Mouse (Mus musculus) embryo, embryonic 9.5 days (tissue): ENCODE data around the gene Gm49388.
A peak's percentile ranks its signal among the peaks of the same experiment; 100 is the strongest.
"Not testable (repeated sequence)": the region's sequence is repeated elsewhere in the genome, so short reads cannot be mapped to it uniquely, and the experiment has no call there.

Source experiments
- DNase-seq: peaks from one replicate; pipeline ENCODE4 v3.0.0-alpha.2; 2017; ENCODE audit errors: extremely low spot score

Gm49388 gene

DNA sequence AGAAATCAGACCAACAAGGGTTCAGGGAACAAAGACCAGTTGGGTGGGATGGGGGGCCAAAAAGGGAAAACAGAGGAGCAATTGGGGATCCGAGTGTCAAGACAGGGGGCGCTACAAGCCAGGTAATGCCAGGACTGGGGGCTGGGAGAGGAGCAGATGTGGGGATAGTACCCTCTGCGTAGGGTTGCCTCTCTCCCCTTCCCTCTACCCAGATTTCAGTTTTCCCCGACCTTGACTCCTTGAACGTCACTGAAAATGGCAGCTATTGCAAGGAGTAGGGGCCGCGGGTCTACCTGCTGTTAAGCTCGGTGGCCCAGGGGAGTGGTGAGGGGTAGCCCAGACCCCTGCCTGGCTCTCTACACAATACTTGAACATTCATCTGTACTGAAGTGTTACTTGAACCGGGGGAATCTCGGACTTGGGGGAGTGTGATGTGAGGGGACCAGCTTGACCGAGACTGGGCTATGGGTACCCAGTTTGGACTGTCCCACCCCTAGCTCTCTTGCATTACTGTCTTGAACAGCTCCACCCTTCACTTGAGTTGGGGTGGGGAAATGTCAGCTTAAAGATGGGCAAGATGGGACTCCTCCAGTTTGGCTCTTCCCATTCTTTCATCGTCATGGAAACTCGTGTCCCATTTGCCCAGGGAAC, 16.9 kb upstream of the Gm49388 start:
- DNase-seq = no peak

DNA sequence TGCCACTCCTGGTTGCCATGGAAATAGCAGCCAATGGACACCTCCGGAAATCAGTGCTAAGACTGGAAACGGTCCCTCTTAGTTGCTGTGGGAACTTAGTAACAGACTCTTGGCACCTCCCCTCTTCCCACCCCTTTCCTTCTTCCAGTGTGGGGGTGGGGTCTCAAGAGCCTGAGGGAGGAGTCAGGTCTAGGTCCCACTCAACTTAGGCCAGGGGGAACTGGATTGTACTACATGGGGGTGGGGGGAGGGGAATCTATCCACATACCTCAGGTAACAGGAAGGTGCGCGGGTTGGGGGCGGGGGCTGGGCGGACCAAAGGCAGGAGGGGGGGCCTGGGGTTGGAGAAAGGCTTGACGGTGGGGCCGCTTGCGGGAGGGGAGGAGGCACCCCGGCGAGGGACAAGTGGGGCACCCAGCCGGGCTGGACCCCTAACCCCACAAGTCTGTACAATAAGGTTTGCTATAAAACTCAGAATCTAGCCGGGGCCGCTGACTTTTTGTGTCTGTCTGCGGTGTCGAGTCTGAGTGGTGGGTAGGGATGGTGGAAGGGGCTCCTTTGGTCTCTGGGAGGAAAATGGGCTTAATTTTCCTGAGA, 16.3 kb upstream of the Gm49388 start:
- DNase-seq = peak; percentile 90

DNA sequence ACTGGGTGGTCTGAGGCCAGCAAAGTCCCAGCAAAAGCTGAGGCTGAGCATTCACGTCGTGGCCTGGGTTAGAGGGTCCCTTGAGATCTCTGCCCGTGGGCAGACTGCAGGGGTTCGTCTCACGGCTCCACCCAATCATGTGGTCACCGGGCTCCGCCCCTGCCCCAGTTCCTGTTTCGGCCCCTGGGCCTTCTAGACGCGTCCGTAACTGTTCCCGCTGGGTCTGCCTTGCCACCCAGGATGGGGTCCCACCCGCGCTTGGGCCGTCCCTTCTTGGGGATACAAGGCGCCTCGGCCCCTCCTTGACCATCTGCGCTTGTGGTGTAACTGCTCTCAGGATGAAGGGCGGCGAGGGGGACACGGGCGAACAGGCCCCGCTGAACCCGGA, 15.8 kb upstream of the Gm49388 start, which contains the start of gene Orai3:
Gene Orai3 (plus strand): TSS at position 165 of the 388 bp plus-strand sequence.
- peak; percentile 85 for DNase-seq

DNA sequence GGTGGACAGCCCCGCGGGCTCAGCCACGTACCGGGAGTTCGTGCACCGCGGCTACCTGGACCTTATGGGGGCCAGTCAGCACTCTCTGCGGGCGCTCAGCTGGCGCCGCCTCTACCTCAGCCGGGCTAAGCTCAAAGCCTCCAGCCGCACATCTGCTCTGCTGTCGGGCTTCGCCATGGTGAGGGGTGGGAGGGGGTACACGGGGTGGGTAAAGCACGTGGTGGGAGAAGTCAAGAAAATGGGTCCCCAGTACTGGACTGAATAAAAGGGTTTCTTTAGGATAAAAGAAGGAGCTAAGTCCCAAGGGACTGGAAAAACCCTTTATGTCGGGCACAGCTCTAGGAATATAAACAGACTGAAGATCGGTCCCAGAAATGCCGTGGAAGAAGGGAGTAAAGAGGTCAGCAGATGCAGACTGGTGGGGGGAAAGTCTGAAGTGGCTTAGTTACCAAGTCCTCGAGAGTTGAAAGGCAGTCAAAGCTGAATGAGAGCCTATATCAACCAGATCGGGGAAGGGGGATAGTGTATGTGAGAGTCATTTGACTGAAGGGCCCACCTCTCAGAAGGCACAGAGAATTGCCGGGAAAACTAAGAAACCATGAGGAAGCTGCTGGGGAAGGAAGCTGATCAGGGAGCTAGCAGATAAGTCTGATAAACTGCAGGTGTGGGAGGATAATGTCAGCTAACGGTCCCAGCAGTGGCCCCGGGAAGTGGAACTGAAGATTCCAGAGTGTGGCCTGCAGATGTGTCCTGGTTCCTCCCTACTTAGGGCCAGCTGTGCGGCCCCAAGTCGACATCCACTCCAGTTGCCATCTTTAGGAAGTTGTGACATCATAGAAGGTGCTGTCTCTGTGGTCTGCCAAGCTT, 15.1 kb upstream of the Gm49388 start:
- no peak for DNase-seq

DNA sequence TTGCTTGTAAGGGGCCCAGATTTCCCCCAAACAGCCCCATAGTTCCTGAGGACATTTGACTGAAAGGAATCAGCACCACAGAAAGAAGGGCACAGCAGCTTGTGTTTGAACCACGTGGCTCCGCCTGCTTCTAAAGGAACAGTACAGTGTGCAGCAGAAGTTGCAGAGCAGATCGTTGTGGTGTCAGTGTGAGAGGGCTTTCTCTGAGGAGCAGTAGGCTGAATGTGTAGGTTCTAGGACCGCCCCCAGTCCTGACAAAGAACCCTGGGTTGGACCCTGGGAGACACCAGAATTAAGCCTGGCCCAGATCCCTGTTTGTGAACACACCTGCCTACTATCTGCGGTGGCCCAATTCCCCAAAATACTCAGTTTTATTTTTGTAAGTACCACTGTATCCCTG, 14.1 kb upstream of the Gm49388 start:
- DNase-seq = no peak

DNA sequence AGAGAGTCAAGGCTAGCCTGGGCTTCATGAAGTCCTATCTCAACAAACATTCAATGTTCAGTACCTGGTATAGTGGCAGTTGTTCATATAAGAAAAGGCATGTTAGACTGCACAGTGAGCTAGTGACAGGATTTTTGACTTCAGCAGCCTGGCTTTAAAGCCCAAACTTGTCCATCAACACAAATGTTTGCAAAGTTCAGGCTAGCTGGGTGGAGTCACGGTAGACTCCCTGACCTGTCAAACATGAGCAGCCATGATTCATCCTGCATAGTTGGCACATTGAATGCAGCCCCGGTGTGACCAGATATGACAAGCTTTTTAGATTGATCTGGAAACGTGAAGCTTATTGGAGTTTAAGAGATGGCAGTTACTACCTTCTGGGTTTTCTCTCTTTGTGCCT, 13.3 kb upstream of the Gm49388 start:
- no peak for DNase-seq

DNA sequence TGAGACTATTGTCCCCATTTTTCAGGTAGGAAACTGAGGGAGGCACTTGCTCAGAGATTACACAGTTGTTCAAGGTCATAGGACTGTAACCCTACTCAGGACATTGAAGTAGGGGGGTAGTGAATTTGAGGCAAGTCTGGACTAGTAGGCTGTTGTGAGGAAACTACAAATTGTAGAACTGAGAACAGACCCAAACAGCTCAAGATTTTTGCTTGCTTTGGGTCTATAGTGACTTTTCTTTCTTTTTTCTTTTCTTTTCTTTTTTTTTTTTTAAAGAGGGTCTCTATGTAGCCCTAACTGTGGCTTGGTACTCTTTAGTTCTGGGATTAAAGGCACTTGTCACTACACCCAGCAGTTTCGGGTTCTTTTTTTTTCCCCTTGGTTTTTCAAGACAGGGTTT, 12.9 kb upstream of the Gm49388 start:
- no peak for DNase-seq

DNA sequence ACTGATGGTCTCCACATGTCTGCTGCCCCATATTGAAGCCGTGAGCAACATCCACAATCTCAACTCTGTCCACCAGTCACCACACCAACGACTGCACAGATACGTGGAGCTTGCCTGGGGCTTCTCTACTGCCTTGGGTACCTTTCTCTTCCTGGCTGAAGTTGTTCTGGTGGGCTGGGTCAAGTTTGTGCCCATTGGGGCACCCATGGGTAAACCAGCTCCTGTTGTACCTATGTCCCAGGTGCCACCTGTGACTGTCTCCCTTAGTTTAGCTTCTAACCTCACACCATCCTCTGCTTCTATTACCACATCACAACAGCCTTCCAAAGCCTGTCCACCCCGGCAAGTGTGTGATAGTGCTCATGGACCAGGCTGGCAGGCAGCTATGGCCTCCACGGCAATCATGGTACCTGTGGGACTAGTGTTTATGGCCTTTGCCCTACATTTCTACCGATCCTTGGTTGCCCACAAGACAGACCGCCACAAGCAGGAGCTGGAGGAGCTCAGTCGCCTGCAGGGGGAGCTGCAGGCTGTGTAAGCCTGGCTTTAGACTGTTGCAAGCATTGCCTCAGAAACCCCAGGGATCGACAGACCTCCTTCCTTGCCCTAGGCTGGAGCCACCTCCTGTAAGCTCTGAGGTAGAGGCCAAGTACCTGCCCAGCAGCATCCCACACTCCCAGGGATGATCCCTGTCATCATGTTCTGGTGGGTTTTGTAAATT, 11.6 kb upstream of the Gm49388 start:
- DNase-seq = peak; percentile 71

DNA sequence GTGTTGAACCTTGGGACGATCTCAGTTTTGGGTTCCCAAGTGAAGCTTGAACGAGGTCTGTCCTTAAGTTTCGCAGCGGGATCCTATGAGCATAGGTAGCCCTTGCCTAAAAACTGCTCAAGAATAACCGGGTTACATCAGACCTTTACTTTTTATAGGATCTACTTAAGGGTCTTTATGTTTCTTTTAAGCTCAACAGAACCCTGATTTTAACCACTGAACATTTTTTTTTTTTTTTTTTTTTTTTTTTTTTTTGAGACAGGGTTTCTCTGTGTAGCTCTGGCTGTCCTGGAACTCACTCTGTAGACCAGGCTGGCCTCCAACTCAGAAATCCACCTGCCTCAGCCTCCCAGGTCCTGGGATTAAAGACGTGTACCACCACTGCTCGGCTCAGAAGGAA, 9.6 kb upstream of the Gm49388 start:
- DNase-seq = not testable (repeated sequence)

DNA sequence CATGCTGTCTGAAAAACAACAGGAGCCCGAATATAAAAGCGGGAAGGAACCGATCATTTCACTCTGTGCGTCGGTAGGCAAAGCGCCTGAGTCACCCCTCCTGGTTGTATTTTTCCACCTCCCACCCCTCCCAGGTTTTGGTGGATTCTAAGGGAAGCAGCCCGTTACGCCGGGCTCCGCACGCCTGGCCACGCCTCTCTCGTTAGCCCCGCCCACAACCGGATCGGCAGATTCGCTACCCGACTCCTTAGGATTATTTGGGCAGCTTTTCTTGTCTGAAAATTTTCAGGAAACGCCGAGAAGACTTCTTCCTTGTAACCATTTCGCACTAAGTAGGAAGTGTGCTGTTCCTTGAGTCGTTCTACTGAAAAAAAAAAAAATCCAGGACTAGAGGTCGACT, 9.0 kb upstream of the Gm49388 start, which contains the start of gene Setd1a:
Gene Setd1a (plus strand): TSS at position 245 of the 400 bp plus-strand sequence.
- peak; percentile 86 for DNase-seq

DNA sequence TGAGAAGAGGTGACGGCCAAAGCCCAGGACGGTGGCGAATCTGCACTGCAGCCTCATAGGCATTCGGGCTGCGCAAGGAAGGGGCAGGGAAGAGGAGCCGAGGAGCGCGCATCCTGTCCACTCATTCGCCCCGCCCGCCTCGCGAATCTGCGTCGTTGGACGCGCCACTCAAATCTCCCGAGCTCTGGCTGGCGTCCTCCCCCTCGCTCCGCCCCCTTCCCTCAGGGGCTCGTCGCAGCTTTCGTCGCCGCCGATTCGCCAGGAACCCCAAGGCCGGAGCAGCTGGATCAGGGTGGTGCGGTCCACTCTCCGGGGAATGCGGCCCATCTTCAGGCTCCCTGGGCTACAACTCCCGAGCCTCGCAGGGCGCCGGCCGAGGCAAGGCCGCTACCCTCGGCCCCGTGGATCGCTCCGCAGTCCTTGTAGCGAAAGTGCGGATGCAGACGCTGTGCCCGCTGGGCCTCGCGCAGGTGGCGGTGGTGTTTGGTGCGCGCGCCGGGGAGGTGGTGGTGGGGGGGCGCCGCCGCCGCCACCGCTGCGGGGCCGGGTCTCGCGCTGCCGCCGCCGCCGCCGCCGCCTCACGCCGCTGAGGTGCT, 8.4 kb upstream of the Gm49388 start:
- peak; percentile 95 for DNase-seq

DNA sequence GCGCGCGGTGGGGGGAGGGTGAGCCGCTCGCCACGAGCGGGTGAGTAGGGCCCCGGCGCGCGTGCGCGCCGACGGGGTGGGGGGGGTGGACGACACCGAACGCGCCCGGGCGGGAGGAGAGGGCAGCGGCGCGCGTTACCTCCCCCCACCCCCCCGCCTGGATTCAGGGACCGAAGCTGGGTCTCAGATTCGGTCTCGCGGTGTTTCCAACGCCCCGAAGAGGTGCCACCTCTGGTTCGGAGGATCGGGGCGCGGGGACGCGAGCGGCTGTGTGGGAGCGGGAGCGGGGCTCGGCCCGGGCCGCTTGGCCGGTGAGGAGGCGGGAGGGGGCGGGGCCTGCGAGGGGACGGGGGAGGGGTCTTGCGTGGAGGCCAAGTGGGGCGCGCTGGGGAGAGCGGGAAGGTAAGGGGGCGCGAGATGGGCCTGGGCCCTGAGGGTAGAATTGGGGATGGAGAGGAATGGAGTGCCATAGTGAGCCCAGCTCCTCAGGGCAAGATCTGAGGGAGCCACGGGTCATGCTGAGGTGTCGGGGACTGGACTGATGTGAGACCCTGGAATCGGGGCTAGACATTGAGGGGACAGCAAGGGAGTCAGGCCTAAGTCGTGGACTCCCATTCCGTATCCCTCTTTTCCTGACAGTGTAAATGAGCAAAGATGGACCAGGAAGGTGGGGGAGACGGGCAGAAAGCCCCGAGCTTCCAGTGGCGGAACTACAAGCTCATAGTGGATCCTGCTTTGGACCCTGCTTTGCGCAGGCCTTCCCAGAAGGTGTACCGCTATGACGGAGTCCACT, 7.7 kb upstream of the Gm49388 start:
- peak; percentile 83 for DNase-seq

DNA sequence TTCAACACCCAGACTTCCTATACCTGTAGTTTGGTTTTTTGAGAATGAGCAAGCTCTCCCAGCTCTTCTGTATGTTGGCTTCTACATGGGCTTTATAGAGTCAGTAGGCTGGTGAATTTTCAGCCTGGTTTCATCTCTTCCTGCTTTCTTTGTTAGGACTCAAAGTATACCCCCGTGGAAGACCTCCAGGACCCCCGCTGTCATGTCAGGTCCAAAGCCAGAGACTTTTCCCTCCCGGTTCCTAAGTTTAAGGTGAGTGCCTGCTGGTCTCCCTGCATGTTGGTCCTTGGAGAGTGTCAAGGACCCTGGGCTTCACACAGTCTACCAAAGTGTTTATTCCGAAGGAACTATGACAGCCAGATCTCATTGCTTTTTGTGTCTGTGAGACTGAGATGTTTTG, 7.1 kb upstream of the Gm49388 start:
- no peak for DNase-seq

DNA sequence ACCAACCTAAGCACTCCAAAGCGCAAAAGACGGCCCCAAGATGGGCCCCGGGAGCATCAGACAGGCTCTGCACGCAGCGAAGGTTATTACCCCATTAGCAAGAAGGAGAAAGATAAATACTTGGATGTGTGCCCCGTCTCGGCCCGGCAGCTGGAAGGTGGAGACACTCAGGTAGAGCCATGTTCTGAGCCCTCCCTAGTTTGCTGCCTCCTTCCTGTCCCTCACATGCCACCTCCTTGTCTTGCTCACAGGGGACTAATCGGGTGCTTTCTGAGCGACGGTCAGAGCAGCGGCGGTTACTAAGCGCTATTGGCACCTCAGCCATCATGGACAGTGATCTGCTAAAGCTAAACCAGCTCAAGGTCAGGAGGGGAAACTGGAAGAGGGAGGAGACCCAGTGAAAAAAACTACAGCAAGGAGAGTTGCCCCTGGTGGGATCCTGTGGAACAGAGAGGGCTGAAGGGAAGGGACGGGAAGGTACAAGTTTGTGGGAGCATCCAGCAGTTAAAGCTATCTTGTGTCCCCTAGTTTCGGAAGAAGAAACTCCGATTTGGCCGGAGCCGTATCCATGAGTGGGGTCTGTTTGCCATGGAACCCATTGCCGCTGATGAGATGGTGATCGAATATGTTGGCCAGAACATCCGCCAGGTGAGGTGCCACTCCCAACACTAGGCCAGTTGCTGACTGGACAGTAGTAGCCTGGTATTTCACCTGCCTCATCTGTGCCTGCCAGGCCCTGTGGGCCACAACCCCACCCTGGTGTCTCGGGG, 11.9 kb downstream of the Gm49388 start:
- no peak for DNase-seq

DNA sequence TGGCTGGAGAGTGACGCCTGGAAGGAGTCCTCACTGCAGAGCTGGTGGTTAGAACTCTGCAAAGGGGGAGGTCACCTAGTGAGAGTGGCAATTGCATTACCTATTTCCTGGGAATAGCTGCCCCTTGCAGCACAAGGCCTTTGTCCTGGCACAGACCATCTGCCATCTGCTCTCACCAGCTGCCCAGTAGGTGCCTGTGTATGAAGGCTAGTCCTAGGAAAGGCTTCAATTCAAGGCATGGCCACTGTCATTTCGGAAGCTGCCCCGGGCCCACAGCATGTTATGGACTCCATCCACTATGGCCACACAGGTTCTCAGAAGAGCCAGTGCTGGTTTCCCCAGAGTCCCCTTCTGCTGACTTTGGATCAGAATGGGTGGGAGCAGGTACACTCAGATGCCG, 13.2 kb downstream of the Gm49388 start:
- DNase-seq = no peak

DNA sequence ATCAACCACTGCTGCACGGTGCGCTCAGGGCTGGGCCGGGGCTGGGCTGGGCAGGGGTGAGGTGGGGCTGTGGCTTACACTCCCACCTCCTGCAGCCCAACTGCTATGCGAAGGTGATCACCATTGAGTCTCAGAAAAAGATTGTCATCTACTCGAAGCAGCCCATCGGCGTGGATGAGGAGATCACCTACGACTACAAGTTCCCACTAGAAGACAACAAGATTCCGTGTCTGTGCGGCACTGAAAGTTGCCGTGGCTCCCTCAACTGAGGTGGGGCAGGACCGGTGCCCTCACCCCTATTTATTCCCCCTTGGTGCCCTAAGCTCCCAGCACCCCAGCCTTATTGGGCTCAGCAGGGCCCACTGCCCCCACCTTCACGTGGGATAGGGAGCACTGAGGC, 13.8 kb downstream of the Gm49388 start:
- no peak for DNase-seq

DNA sequence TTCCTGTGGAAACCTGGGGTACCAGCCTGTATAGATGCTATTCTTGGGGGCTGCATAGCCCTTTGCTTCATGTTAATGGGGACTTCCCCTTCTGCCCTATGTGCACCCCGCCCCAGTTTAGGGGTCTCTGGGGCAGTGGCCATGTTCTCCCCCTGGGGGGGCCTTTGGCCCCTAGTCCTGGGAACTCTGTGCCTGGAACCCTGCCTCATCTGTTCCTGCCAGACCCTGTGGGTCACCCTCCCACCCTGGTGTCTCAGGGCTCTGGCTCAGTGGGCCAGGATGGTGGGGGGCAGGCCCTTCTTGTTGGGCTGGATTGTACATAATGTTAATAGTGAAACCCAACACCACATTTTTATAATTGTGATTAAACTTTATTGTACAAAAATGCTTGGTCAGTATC, 14.3 kb downstream of the Gm49388 start:
- no peak for DNase-seq

DNA sequence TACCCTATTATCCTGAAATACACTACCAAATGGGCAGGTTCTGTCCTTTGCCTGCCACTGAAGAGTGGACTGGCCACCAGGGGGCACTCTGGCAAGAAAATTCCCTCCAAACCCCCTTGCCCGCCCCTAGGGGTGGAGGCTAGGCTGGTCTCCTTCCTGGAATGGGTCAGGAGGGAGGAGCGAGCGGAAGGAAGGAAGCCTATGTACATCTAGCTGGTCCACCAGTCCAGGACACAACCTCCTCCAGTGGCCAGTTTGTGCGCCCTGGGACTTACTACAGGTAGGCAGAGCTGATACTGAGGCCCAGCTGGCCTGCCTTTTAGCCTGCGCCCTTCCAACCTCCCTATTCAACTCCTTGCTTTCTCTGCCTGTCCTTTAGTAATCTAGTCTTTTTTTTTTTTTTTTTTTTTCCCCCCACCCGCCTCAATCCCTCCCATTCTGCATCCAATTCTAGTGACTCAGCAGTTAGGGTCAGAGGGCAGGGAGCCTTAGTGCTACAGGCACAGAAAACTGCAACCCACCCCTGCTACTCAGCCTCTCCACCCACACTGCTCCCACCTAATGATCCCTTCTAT, 15.1 kb downstream of the Gm49388 start, which contains the start of gene Hsd3b7:
Gene Hsd3b7 (plus strand): TSS at position 170 of the 575 bp plus-strand sequence.
- peak; percentile 92 for DNase-seq

DNA sequence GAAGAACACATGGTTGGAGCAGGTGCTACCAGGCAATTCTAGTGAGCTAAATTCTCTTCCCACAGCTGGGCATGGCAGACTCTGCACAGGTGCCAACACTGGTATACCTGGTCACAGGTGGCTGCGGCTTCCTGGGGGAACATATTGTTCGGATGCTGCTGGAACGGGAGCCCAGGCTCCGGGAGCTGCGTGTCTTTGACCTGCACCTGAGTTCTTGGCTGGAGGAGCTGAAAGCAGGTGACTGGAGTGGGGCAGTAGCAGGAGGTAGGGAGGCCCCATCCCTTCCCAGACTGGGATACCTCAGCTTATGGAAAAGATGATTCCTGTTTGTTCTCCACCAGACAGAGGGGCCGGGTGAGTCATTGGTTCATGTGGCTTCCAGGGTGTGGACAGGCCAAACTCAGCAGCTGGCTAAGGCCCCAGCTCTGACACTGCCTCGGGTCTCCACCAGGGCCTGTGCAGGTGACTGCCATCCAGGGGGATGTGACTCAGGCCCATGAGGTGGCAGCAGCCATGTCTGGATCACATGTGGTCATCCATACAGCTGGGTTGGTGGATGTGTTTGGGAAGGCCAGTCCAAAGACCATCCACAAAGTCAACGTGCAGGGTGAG, 15.7 kb downstream of the Gm49388 start:
- no peak for DNase-seq
